Mouse (Mus musculus): ENCODE results near the gene Rab14.

Rab14 gene

DNA sequence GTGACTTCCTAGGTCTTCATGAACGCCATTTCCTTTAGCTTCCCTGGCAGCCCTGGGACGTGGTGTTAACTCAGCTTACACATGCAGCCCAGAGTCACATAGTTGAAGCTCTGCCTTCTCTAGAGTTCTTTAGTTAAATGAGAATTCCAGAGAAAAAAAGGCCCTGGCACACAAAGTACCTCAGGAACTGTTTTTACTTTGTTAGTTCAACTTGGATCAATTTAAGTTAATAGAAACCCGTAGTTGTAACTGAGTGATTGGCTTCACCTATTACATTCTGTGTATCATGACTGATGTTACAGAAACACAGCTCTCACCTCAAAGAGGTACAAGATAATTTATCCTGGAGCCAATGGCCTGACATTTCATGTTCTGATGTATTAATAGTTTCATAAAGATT, 42.6 kb downstream of the Rab14 start:
- no peak for ATAC-seq (ENCODE audit: insufficient number of reproducible peaks, low FRiP score, low TSS enrichment)

- no peak for ATAC-seq (ENCODE audit: insufficient number of reproducible peaks, low FRiP score, low TSS enrichment)
Observed at GRCm38 (mm10) chr2:35157836-35158235, 43.1 kb downstream of the Rab14 start.

DNA sequence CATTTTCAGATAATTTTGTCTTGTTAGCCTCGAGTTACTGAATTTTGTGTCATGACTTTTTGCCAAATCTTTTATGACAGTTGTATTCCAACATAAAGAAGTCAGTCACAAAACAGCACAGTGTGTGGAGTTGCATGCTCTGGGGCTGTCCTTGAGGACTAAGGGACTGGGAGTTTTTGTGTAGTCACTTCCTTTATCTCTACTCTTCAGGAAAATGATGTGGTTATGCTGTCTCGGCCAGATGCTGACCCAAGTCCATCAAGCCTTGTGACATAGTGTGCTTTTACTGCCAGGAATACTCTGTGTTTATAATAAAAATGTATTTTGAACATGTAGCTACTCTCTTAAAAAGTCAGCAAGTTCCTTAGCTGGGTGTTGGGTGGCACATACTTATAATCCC, 43.9 kb downstream of the Rab14 start:
- ATAC-seq (ENCODE audit: insufficient number of reproducible peaks, low FRiP score, low TSS enrichment): no peak

DNA sequence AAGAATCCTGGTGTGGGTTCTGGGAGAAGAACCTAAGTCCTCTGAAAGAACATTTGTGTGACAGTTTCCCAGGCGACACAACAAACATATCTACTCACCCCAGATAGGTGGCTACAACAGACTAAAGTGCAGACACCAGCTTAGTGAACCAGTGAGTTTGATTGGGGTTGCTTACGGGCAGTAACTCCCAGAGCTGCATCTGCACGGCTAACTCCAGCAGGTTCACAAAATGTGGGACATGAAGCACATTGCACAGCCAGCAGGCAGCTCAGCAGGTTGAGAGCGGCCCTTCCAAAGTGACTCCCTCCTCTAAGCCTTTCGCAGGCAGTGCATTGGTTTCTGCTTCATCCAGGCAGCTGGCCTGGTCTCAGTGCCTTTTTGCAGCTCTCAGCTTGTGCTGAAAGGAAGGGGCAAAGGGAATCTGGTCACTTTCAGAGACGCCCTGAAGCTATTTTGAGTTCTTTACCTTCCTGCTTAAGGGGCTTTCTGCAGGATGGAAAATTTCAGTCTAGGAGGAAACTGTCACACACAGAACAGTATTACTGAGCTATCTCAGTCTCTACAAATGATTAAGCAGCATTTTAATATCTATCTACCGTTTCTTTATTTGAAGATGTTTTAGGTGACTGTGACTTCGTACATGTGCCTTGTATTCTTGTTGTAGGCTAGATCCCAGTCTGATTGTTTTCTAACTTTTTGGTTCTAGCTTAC, 46.9 kb downstream of the Rab14 start:
- ATAC-seq (ENCODE audit: insufficient number of reproducible peaks, low FRiP score, low TSS enrichment): no peak

DNA sequence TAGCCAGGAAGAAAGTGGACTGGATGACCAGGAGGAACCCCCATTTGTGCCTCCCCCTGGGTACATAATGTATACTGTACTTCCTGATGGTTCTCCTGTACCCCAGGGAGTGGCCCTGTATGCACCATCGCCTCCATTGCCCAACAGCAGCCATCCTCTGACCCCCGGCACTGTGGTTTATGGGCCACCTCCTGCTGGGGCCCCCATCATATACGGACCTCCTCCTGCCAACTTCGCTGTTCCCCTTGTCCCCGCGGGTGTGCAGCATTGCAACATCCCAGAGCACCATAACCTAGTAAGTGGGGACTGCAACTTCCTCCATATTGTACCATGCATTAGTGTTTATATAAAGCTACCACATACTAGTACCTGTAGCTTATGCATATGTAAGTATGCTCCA, 47.7 kb downstream of the Rab14 start:
- ATAC-seq (ENCODE audit: insufficient number of reproducible peaks, low FRiP score, low TSS enrichment): no peak

DNA sequence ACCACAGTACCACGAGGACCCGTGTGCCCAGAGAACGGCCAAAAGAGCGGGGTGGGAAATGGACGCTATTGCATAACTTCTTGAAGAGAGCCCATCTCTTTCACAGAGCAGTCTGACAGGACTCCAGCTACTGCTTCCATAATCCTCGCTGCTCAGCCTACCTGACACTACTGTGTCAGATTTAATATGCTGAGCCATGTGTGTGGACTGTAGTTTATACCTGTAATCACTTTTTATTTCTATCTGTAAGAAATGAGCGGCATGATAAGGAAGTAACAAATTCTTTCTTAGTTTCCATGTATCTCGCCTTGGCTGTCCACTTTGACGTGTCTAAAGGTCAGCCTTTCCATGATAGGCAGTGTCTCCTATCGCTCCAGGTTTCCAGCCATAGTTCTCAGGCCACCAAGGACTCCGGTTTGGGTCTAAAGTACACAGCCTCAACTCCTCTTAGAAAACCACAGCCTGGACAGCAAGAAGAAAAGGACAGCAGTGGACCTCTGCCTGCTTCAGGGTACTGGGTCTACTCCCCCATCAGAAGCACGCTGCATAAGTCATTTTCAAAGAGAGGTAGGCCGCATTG, 49.5 kb downstream of the Rab14 start:
- no peak for ATAC-seq (ENCODE audit: insufficient number of reproducible peaks, low FRiP score, low TSS enrichment)

DNA sequence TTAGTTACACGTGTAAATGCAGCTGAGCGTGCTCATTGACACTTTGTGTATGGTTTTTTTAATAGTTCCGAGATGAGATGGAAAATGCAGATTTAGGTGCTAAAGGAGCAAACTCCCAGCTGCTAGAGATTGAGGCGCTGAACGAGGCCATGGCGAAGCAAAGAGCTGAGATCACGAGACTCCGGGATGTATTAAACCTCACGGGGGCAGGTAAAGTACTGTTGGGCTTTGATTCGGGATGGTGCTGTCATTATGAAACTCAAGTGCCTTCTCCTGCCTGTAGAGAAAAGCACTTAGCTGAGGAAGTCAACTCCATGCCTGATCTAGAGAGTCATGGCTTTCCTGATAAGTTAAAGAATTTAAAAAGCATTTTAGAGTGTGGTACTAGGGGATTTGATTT, 52.1 kb downstream of the Rab14 start:
- ATAC-seq (ENCODE audit: insufficient number of reproducible peaks, low FRiP score, low TSS enrichment): no peak

GRCm38 (mm10) chr2:35141673-35142072, 59.2 kb downstream of the Rab14 start:
- ATAC-seq (ENCODE audit: insufficient number of reproducible peaks, low FRiP score, low TSS enrichment): no peak

GRCm38 (mm10) chr2:35138576-35138975, 62.3 kb downstream of the Rab14 start:
- no peak for ATAC-seq (ENCODE audit: insufficient number of reproducible peaks, low FRiP score, low TSS enrichment)

GRCm38 (mm10) chr2:35133891-35134290, 67.0 kb downstream of the Rab14 start:
- ATAC-seq (ENCODE audit: insufficient number of reproducible peaks, low FRiP score, low TSS enrichment): no peak

DNA sequence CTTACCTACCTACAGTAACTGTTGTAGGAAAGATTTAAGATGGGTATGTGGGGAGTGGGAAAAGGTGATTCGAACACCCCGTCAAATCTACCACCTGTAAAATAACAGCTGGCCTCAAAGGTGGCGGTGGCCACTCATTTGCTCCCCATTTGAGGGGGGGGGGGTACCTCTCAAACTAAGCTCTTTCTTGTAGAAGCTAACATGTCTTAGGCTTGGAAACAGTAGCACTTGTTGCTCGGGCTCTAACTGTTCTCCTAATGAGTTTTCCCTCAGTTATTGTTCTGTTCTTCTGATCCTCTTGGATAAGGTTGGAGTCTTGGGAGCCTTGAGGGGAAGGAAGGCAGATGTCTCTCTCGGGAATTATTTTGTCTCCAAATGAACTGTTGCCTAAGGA, 68.3 kb downstream of the Rab14 start:
- no peak for ATAC-seq (ENCODE audit: insufficient number of reproducible peaks, low FRiP score, low TSS enrichment)

GRCm38 (mm10) chr2:35131991-35132661, 68.8 kb downstream of the Rab14 start:
- peak; percentile 99 for ATAC-seq (ENCODE audit: insufficient number of reproducible peaks, low FRiP score, low TSS enrichment)

GRCm38 (mm10) chr2:35131491-35131890, 69.4 kb downstream of the Rab14 start:
- ATAC-seq (ENCODE audit: insufficient number of reproducible peaks, low FRiP score, low TSS enrichment): no peak
